Mouse (Mus musculus) intestine, embryonic 14.5 days (tissue): ENCODE measurements around the gene Arap1. TPM values are rescaled to one million over a fixed set of nuclear protein-coding genes. Genes with fewer than 3 reads are reported as not detected.
A peak's percentile ranks its signal among the peaks of the same experiment; 100 is the strongest.

Experiments used
- ATAC-seq: fragments of 200-750 bp; cut with Nextera tagmentation; replicated peaks from 2 replicates; pipeline ENCODE4 v1.8.0; 2017; ENCODE audit warnings: low read depth, moderate number of reproducible peaks, moderate TSS enrichment, moderate library complexity; ENCODE audit not compliant: low FRiP score, low TSS enrichment
- DNase-seq: peaks from one replicate; pipeline ENCODE4 v3.0.0-alpha.2; 2018; ENCODE audit warnings: low spot score
- H3K27ac ChIP-seq: fragments of 300-500 bp; sonication (generic); 2 replicates; pipeline ENCODE4 v1.5.1; 2014; ENCODE audit warnings: low read depth, mild to moderate bottlenecking, control low read depth
- H3K27me3 ChIP-seq: fragments of 300-500 bp; sonication (generic); replicated peaks from 2 replicates; pipeline ENCODE4 v1.6.1; 2014; ENCODE audit warnings: low read length, control low read depth; ENCODE audit not compliant: control insufficient read depth, insufficient read depth
- H3K36me3 ChIP-seq: fragments of 300-500 bp; sonication (generic); 2 replicates; pipeline ENCODE4 v1.6.1; 2014; ENCODE audit warnings: low read length, control low read depth; ENCODE audit not compliant: control insufficient read depth, insufficient read depth
- H3K4me1 ChIP-seq: fragments of 300-500 bp; sonication (generic); replicated peaks from 2 replicates; pipeline ENCODE4 v1.6.1; 2014; ENCODE audit warnings: low read length, control low read depth, mixed read lengths; ENCODE audit not compliant: control insufficient read depth, insufficient read depth
- H3K4me2 ChIP-seq: fragments of 300-500 bp; sonication (generic); 2 replicates; pipeline ENCODE4 v1.6.1; 2014; ENCODE audit warnings: low read length
- H3K4me3 ChIP-seq: fragments of 300-500 bp; sonication (generic); 2 replicates; pipeline ENCODE4 v1.5.1; 2014; ENCODE audit warnings: low read depth, low read length, control low read depth, mixed read lengths
- H3K9ac ChIP-seq: fragments of 300-500 bp; sonication (generic); 2 replicates; pipeline ENCODE4 v1.6.1; 2014; ENCODE audit warnings: mild to moderate bottlenecking, low read length
- H3K9me3 ChIP-seq: fragments of 300-500 bp; sonication (generic); 2 replicates; pipeline ENCODE4 v1.6.1; 2016; ENCODE audit warnings: low read length, control low read depth; ENCODE audit not compliant: control insufficient read depth
- WGBS: fragments of 180-500 bp; shearing (Covaris S2); extraction: QIAGEN DNeasy Blood & Tissue Kit; methylation state at CpG from one replicate; pipeline ENCODE4 v1.1.7; 2014; 5-methylcytosine and 5-hydroxymethylcytosine counted together
- polyA plus RNA-seq: library from polyadenylated mRNA; unstranded; fragments of >200 nt; fragmentation: Nextera tagmentation; extraction: Ambion mirVana; gene quantifications from 2 replicates; pipeline ENCODE4 v1.2.1, GENCODE M21; 2014

Arap1 gene
- polyA plus RNA-seq, 1 experiment from 2014 or later = 70.1 TPM

DNA sequence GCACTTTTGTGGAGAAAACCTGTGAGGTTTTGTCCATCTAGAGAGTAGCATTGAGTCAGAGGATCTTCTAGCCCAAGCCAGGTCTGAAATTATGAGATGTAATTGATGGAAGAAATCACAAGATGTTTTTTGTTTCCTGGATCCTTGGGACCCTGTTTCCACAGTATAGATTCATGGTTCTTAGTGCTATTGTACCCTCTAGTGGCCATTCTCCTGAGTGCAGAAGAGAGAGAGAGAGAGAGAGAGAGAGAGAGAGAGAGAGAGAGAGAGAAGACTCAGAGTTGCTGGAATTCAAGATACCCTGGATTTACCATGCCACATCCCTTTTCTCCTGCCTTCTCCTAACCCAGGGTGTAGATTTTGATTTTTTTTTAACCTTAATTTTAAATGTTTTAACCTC is 26.3 kb downstream of the Arap1 start:
- DNase-seq = no peak
- H3K27ac ChIP-seq = no peak overlapping the region

GRCm38 (mm10) chr7:101376701-101377340 is 29.0 kb downstream of the Arap1 start:
- no peak for DNase-seq
- Histone ChIP-seq H3K4me2 (no peak overlapping the region), H3K9ac (no peak overlapping the region; the same call in 1 of the 2 replicates), H3K36me3 (no peaks in the 10 kb centered on the region), H3K4me1 (peaks cover 28% of the 10 kb centered on the region; the same call in 1 of the 2 replicates), H3K27me3 (no peaks in the 10 kb centered on the region), H3K9me3 (no peaks in the 10 kb centered on the region), H3K4me3 (no peak overlapping the region), H3K27ac (peak overlapping the region; percentile 87)
- WGBS = 74% methylated on average over 10 of the region's 10 CpGs
- no peak for ATAC-seq

More for the DNA sequence above, 26.3 kb downstream of the Arap1 start:
- H3K9me3 ChIP-seq = no peaks in the 10 kb centered on the region
- peaks cover 22% of the 10 kb centered on the region; the same call in 1 of the 2 replicates for H3K4me1 ChIP-seq
- no peak overlapping the region for H3K4me2 ChIP-seq
- no peaks in the 10 kb centered on the region for H3K27me3 ChIP-seq
- no peak; the same call in 1 of the 2 replicates for ATAC-seq
- H3K36me3 ChIP-seq = no peaks in the 10 kb centered on the region
- no peak overlapping the region for H3K9ac ChIP-seq
- H3K4me3 ChIP-seq = no peak overlapping the region

GRCm38 (mm10) chr7:101377741-101378262 is 29.9 kb downstream of the Arap1 start:
- DNase-seq (peak; percentile 88), ATAC-seq (peak; percentile 82)
- H3K9me3 ChIP-seq = no peaks in the 10 kb centered on the region
- peak overlapping the region; percentile 87 for H3K27ac ChIP-seq
- peaks cover 28% of the 10 kb centered on the region; the same call in 1 of the 2 replicates for H3K4me1 ChIP-seq
- H3K36me3 ChIP-seq = no peaks in the 10 kb centered on the region
- H3K4me2 ChIP-seq = peak overlapping the region; percentile 65
- peak overlapping the region; percentile 55 for H3K9ac ChIP-seq
- 8% methylated on average over 7 of the region's 7 CpGs for WGBS
- H3K4me3 ChIP-seq = peak overlapping the region; percentile 25
- H3K27me3 ChIP-seq = no peaks in the 10 kb centered on the region

DNA sequence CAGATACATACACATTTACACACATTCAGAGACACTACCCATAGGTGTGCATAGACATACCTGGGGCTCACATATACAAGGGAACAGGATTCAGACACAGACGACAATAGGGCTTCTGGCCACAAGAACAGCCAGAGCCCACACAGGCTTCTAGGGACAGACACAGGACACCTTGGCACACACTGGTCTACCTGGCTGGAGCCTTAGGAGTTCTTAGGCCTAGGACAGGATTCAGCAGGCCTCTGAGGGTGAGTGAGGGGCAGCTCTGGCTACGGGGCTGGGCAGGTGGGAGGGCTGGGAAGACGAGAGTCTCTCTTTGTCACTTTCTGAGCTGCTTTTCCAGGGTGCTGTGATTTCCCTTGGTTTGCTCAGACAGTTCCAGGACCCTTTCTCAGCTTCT is 30.4 kb downstream of the Arap1 start:
- peak overlapping the region; percentile 87 for H3K27ac ChIP-seq
- 34% methylated on average over 3 of the region's 3 CpGs for WGBS
- no peaks in the 10 kb centered on the region for H3K27me3 ChIP-seq
- no peaks in the 10 kb centered on the region for H3K36me3 ChIP-seq
- peaks cover 28% of the 10 kb centered on the region; the same call in 1 of the 2 replicates for H3K4me1 ChIP-seq
- no peak for DNase-seq
- no peak for ATAC-seq
- H3K9ac ChIP-seq = peak overlapping the region; percentile 55
- H3K9me3 ChIP-seq = no peaks in the 10 kb centered on the region
- H3K4me2 ChIP-seq = peak overlapping the region; percentile 65
- H3K4me3 ChIP-seq = peak overlapping the region; percentile 25

DNA sequence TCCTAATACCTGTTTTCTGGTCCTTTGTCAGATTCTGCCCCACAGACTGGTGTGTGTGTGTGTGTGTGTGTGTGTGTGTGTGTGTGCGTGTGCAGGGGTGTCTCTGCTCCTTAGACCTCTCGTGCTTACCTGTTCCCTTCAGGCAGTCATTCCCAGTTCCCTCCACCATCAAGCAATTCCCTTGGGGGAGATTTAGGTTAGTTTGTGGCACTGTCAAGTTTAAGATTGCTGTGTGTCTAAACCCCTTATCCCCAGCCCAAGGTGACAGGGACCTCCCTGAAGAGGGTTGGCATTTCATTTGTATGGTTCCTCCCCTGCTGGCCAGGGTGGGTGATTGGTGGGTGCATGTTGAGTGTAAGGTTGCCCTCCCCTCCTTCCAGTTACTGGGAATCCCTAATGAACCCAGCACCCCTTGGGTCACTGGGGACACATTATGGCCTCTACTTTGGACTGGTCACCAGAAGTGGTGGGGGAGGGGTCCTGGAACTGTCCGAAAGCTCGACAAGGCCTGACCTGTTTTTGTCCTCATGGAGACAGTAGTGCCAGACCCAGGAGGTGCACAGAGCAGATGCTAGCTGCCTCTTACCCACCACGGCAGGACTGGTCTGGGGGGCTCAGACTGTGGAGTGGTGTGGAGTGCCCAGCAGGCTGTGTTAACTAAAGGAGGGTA is 31.1 kb downstream of the Arap1 start:
- H3K27me3 ChIP-seq = no peaks in the 10 kb centered on the region
- no peaks in the 10 kb centered on the region for H3K9me3 ChIP-seq
- peak overlapping the region; percentile 25 for H3K4me3 ChIP-seq
- DNase-seq (no peak), ATAC-seq (no peak)
- peak overlapping the region; percentile 65 for H3K4me2 ChIP-seq
- no peaks in the 10 kb centered on the region for H3K36me3 ChIP-seq
- peak overlapping the region; percentile 55 for H3K9ac ChIP-seq
- 45% methylated on average over 5 of the region's 5 CpGs for WGBS
- peak overlapping the region; percentile 48; the same call in 1 of the 2 replicates for H3K27ac ChIP-seq
- peaks cover 28% of the 10 kb centered on the region; the same call in 1 of the 2 replicates for H3K4me1 ChIP-seq

DNA sequence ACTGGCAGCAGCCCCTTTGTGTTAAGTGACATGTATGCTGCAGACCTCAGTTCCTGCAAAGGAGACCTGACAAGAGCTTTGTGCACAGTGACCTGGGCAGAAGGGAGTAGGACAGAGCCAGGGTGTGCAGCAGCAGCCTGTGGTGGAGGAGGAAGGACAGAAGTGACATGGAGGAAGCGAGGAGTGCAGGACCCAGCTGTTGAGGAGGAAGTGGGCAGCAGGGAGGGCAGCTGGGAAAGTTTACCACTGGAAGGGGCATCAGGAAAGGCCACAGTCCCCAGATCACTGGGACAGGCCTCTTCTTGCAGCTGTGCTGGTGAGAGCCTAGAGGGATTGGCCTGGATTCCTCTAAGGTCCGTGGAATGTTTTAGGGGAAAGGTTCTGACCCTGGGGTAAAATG is 31.9 kb downstream of the Arap1 start:
- no peak overlapping the region for H3K4me3 ChIP-seq
- peak overlapping the region; percentile 48; the same call in 1 of the 2 replicates for H3K27ac ChIP-seq
- DNase-seq (no peak), ATAC-seq (no peak)
- no peaks in the 10 kb centered on the region for H3K36me3 ChIP-seq
- H3K9me3 ChIP-seq = no peaks in the 10 kb centered on the region
- H3K4me1 ChIP-seq = peaks cover 30% of the 10 kb centered on the region
- H3K27me3 ChIP-seq = no peaks in the 10 kb centered on the region
- peak overlapping the region; percentile 23; the same call in 1 of the 2 replicates for H3K9ac ChIP-seq
- H3K4me2 ChIP-seq = peak overlapping the region; percentile 65
- WGBS = 57% methylated on average over 2 of the region's 2 CpGs

- no peaks in the 10 kb centered on the region for H3K9me3 ChIP-seq
- DNase-seq (no peak), ATAC-seq (no peak)
- no peak overlapping the region for H3K4me3 ChIP-seq
- H3K9ac ChIP-seq = no peak overlapping the region
- 81% methylated on average over 6 of the region's 6 CpGs for WGBS
- no peaks in the 10 kb centered on the region for H3K36me3 ChIP-seq
- H3K4me2 ChIP-seq = no peak overlapping the region
- peaks cover 45% of the 10 kb centered on the region for H3K4me1 ChIP-seq
- H3K27ac ChIP-seq = no peak overlapping the region
- no peaks in the 10 kb centered on the region for H3K27me3 ChIP-seq
Observed at GRCm38 (mm10) chr7:101381512-101381911, 33.6 kb downstream of the Arap1 start.

DNA sequence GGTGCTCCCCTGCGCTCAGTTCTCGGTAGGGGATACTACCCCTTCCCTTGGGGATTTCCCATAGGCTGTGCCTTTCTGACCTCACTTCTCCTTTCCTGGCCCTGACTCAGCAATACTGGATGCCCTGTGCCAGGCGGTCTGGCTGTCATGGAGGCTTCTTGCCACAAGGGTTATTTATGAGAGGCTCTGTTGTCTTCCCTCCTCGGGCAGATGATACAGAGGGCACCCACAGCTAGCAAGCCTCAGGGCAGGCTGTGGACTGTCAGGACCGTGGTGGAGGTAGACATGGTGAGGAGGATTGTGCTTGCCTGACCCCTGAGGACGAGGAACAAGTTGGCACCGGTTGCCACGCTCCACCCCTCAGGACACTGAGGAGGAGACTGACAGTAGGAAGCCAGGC is 34.5 kb downstream of the Arap1 start:
- H3K4me3 ChIP-seq = no peak overlapping the region
- 61% methylated on average over 8 of the region's 8 CpGs for WGBS
- no peaks in the 10 kb centered on the region for H3K27me3 ChIP-seq
- no peak overlapping the region for H3K27ac ChIP-seq
- H3K9me3 ChIP-seq = no peaks in the 10 kb centered on the region
- no peak overlapping the region for H3K9ac ChIP-seq
- ATAC-seq (no peak), DNase-seq (no peak)
- H3K4me2 ChIP-seq = no peak overlapping the region
- H3K36me3 ChIP-seq = no peaks in the 10 kb centered on the region
- H3K4me1 ChIP-seq = peaks cover 40% of the 10 kb centered on the region
